Mouse (Mus musculus) neural tube, embryonic 12.5 days (tissue): Measurements from ENCODE around the gene Cdr2. TPM values are rescaled to one million over a fixed set of nuclear protein-coding genes. Genes with fewer than 3 reads are reported as not detected.
"Not testable (repeated sequence)": the region's sequence is repeated elsewhere in the genome, so short reads cannot be mapped to it uniquely, and the experiment has no call there.

Experiments used
- ATAC-seq: fragments of 200-750 bp; cut with Nextera tagmentation; 2 replicates; pipeline ENCODE4 v1.8.0; 2017; ENCODE audit warnings: low read depth, mild to moderate bottlenecking, moderate TSS enrichment, moderate library complexity; ENCODE audit not compliant: low FRiP score
- H3K27ac ChIP-seq: fragments of 300-500 bp; sonication (generic); 2 replicates; pipeline ENCODE4 v1.5.1; 2016
- H3K27me3 ChIP-seq: fragments of 300-500 bp; sonication (generic); replicated peaks from 2 replicates; pipeline ENCODE4 v1.6.1; 2016; ENCODE audit warnings: mild to moderate bottlenecking
- H3K36me3 ChIP-seq: fragments of 300-500 bp; sonication (generic); 2 replicates; pipeline ENCODE4 v1.6.1; 2016; ENCODE audit warnings: mild to moderate bottlenecking
- H3K4me1 ChIP-seq: fragments of 300-500 bp; sonication (generic); 2 replicates; pipeline ENCODE4 v1.6.1; 2016
- H3K4me2 ChIP-seq: fragments of 300-500 bp; sonication (generic); replicated peaks from 2 replicates; pipeline ENCODE4 v1.6.1; 2016; ENCODE audit warnings: mild to moderate bottlenecking
- H3K4me3 ChIP-seq: fragments of 300-500 bp; sonication (generic); 2 replicates; pipeline ENCODE4 v1.5.1; 2016
- H3K9ac ChIP-seq: fragments of 300-500 bp; sonication (generic); 2 replicates; pipeline ENCODE4 v1.6.1; 2016; ENCODE audit warnings: mild to moderate bottlenecking
- H3K9me3 ChIP-seq: fragments of 300-500 bp; sonication (generic); 2 replicates; pipeline ENCODE4 v1.6.1; 2016; ENCODE audit warnings: mild to moderate bottlenecking
- WGBS: fragments of 180-500 bp; shearing (Covaris S2); methylation state at CpG from one replicate; pipeline ENCODE4 v1.1.7; 2016; 5-methylcytosine and 5-hydroxymethylcytosine counted together
- polyA plus RNA-seq: library from polyadenylated mRNA; unstranded; fragments of >200 nt; fragmentation: Nextera tagmentation; extraction: Ambion mirVana; gene quantifications from 2 replicates; pipeline ENCODE4 v1.2.1, GENCODE M21; 2016

Cdr2 gene
- polyA plus RNA-seq, 1 experiment from 2014 or later, result 18.8 TPM

- H3K4me3 ChIP-seq, result no peak overlapping the region
- no peaks in the 10 kb centered on the region for H3K27me3 ChIP-seq
- no peaks in the 10 kb centered on the region for H3K4me1 ChIP-seq
- H3K27ac ChIP-seq, result no peak overlapping the region
- peaks cover 35% of the 10 kb centered on the region for H3K36me3 ChIP-seq
- no peak for ATAC-seq
- H3K9ac ChIP-seq, result no peak overlapping the region
- no peak overlapping the region for H3K4me2 ChIP-seq
- H3K9me3 ChIP-seq, result no peaks in the 10 kb centered on the region
- WGBS, result 73% methylated on average over 3 of the region's 3 CpGs
Measured at GRCm38 (mm10) chr7:120961893-120962292, 20.2 kb downstream of the Cdr2 start.

- Histone ChIP-seq H3K4me3 (no peak overlapping the region), H3K9ac (no peak overlapping the region), H3K27me3 (no peaks in the 10 kb centered on the region), H3K9me3 (no peaks in the 10 kb centered on the region), H3K4me1 (no peaks in the 10 kb centered on the region), H3K36me3 (peaks cover 41% of the 10 kb centered on the region), H3K27ac (no peak overlapping the region), H3K4me2 (no peak overlapping the region)
- 90% methylated on average over 6 of the region's 6 CpGs for WGBS
- ATAC-seq, result no peak
Measured at GRCm38 (mm10) chr7:120960601-120961000, 21.5 kb downstream of the Cdr2 start.

- no peak overlapping the region for H3K4me3 ChIP-seq
- WGBS, result 93% methylated on average over 2 of the region's 2 CpGs
- peaks cover 41% of the 10 kb centered on the region for H3K36me3 ChIP-seq
- no peaks in the 10 kb centered on the region for H3K27me3 ChIP-seq
- no peaks in the 10 kb centered on the region for H3K9me3 ChIP-seq
- no peak overlapping the region for H3K9ac ChIP-seq
- no peaks in the 10 kb centered on the region for H3K4me1 ChIP-seq
- no peak overlapping the region for H3K27ac ChIP-seq
- no peak for ATAC-seq
- H3K4me2 ChIP-seq, result no peak overlapping the region
Measured at GRCm38 (mm10) chr7:120960116-120960515, 22.0 kb downstream of the Cdr2 start.

GRCm38 (mm10) chr7:120953591-120953990 lies 28.5 kb downstream of the Cdr2 start:
- H3K4me2 ChIP-seq, H3K4me1 ChIP-seq, H3K9ac ChIP-seq, H3K9me3 ChIP-seq, H3K27me3 ChIP-seq, H3K4me3 ChIP-seq, H3K27ac ChIP-seq, ATAC-seq: not testable (repeated sequence)
- WGBS, result 87% methylated on average over 7 of the region's 7 CpGs
- peaks cover 38% of the 10 kb centered on the region for H3K36me3 ChIP-seq

GRCm38 (mm10) chr7:120943936-120944509 lies 38.1 kb downstream of the Cdr2 start:
- H3K9ac ChIP-seq, result no peak overlapping the region
- no peak for ATAC-seq
- WGBS, result 58% methylated on average over 7 of the region's 8 CpGs
- no peak overlapping the region for H3K27ac ChIP-seq
- no peaks in the 10 kb centered on the region for H3K4me1 ChIP-seq
- no peaks in the 10 kb centered on the region for H3K9me3 ChIP-seq
- H3K4me3 ChIP-seq, result no peak overlapping the region
- no peak overlapping the region for H3K4me2 ChIP-seq
- H3K36me3 ChIP-seq, result peaks cover 73% of the 10 kb centered on the region
- H3K27me3 ChIP-seq, result no peaks in the 10 kb centered on the region

- no peaks in the 10 kb centered on the region for H3K4me1 ChIP-seq
- H3K36me3 ChIP-seq, result peaks cover 77% of the 10 kb centered on the region
- H3K4me3 ChIP-seq, result no peak overlapping the region
- WGBS, result 87% methylated on average over 1 of the region's 1 CpGs
- no peak overlapping the region for H3K4me2 ChIP-seq
- H3K9me3 ChIP-seq, result no peaks in the 10 kb centered on the region
- H3K27me3 ChIP-seq, result no peaks in the 10 kb centered on the region
- no peak overlapping the region for H3K27ac ChIP-seq
- ATAC-seq, result no peak
- H3K9ac ChIP-seq, result no peak overlapping the region
Measured at GRCm38 (mm10) chr7:120942506-120942905, 39.6 kb downstream of the Cdr2 start.

GRCm38 (mm10) chr7:120941214-120941613 lies 40.9 kb downstream of the Cdr2 start:
- Histone ChIP-seq H3K36me3 (peaks cover 85% of the 10 kb centered on the region), H3K4me2 (no peak overlapping the region), H3K4me3 (no peak overlapping the region), H3K4me1 (no peaks in the 10 kb centered on the region), H3K27me3 (no peaks in the 10 kb centered on the region), H3K27ac (no peak overlapping the region), H3K9me3 (no peaks in the 10 kb centered on the region), H3K9ac (no peak overlapping the region)
- ATAC-seq, result no peak
- 95% methylated on average over 6 of the region's 6 CpGs for WGBS

GRCm38 (mm10) chr7:120940343-120940742 lies 41.8 kb downstream of the Cdr2 start:
- H3K9me3 ChIP-seq, result no peaks in the 10 kb centered on the region
- H3K27me3 ChIP-seq, result no peaks in the 10 kb centered on the region
- peaks cover 88% of the 10 kb centered on the region for H3K36me3 ChIP-seq
- 0 out of 2 replicates have a peak overlapping the region, but pooled peaks have one; percentile 8 for H3K9ac ChIP-seq
- no peak overlapping the region for H3K4me2 ChIP-seq
- no peak overlapping the region for H3K4me3 ChIP-seq
- 96% methylated on average over 12 of the region's 12 CpGs for WGBS
- no peaks in the 10 kb centered on the region for H3K4me1 ChIP-seq
- no peak overlapping the region for H3K27ac ChIP-seq
- ATAC-seq, result no peak

- no peaks in the 10 kb centered on the region for H3K27me3 ChIP-seq
- H3K27ac ChIP-seq, result no peak overlapping the region
- ATAC-seq, result no peak
- no peak overlapping the region for H3K4me2 ChIP-seq
- no peak overlapping the region for H3K9ac ChIP-seq
- no peaks in the 10 kb centered on the region for H3K4me1 ChIP-seq
- H3K36me3 ChIP-seq, result peaks cover 97% of the 10 kb centered on the region
- 95% methylated on average over 9 of the region's 9 CpGs for WGBS
- H3K4me3 ChIP-seq, result no peak overlapping the region
- H3K9me3 ChIP-seq, result no peaks in the 10 kb centered on the region
Measured at GRCm38 (mm10) chr7:120938206-120938605, 43.9 kb downstream of the Cdr2 start.

- no peak for ATAC-seq
- WGBS, result 94% methylated on average over 4 of the region's 4 CpGs
- H3K4me2 ChIP-seq, result no peak overlapping the region
- H3K4me1 ChIP-seq, result no peaks in the 10 kb centered on the region
- peaks cover 96% of the 10 kb centered on the region for H3K36me3 ChIP-seq
- H3K4me3 ChIP-seq, result no peak overlapping the region
- no peak overlapping the region for H3K9ac ChIP-seq
- no peaks in the 10 kb centered on the region for H3K27me3 ChIP-seq
- H3K27ac ChIP-seq, result no peak overlapping the region
- no peaks in the 10 kb centered on the region for H3K9me3 ChIP-seq
Measured at GRCm38 (mm10) chr7:120936522-120936921, 45.6 kb downstream of the Cdr2 start.

- Histone ChIP-seq H3K27ac (no peak overlapping the region), H3K9me3 (no peaks in the 10 kb centered on the region), H3K9ac (no peak overlapping the region), H3K27me3 (no peaks in the 10 kb centered on the region), H3K4me3 (no peak overlapping the region), H3K4me1 (no peaks in the 10 kb centered on the region), H3K36me3 (peaks cover 93% of the 10 kb centered on the region), H3K4me2 (no peak overlapping the region)
- ATAC-seq, result no peak
- whole genome bisulfite sequencing, result 41% methylated on average over 5 of the region's 5 CpGs
Measured at GRCm38 (mm10) chr7:120934716-120935115, 47.4 kb downstream of the Cdr2 start.

- Histone ChIP-seq H3K4me1 (no peaks in the 10 kb centered on the region), H3K4me3 (no peak overlapping the region), H3K27ac (no peak overlapping the region), H3K36me3 (peaks cover 93% of the 10 kb centered on the region), H3K9ac (no peak overlapping the region), H3K27me3 (no peaks in the 10 kb centered on the region), H3K9me3 (no peaks in the 10 kb centered on the region), H3K4me2 (no peak overlapping the region)
- ATAC-seq, result no peak
- WGBS, result 92% methylated on average over 5 of the region's 5 CpGs
Measured at GRCm38 (mm10) chr7:120933680-120934195, 48.4 kb downstream of the Cdr2 start.

GRCm38 (mm10) chr7:120933110-120933509 lies 49.0 kb downstream of the Cdr2 start:
- Histone ChIP-seq H3K9me3 (no peaks in the 10 kb centered on the region), H3K27me3 (no peaks in the 10 kb centered on the region), H3K4me2 (no peak overlapping the region), H3K4me1 (no peaks in the 10 kb centered on the region), H3K27ac (no peak overlapping the region), H3K9ac (no peak overlapping the region), H3K36me3 (peaks cover 93% of the 10 kb centered on the region), H3K4me3 (no peak overlapping the region)
- no peak for ATAC-seq
- 92% methylated on average over 7 of the region's 7 CpGs for WGBS
